In genomic region chr6:143423026-143423425, GRCm38 (mm10) we compare ENCODE assay signal across 18 mouse cellular contexts.
"Had no signal": no experiment of that assay in that cellular context is flagged by ENCODE, and none has a peak within 500 bp of the region (broad histone marks: within the 10 kb centered on the region; RNA-seq: fewer than 3 reads in every experiment).

No protein-coding gene starts in this region.

- H3K36me3 ChIP-seq: midbrain, embryonic 10.5 days; midbrain, embryonic 12.5 days; neural tube, embryonic 13.5 days; neural tube, embryonic 15.5 days; stomach, embryonic 15.5 days had no signal

- H3K9ac ChIP-seq: lung, embryonic 14.5 days; midbrain, embryonic 12.5 days; neural tube, embryonic 13.5 days; neural tube, embryonic 15.5 days; stomach, embryonic 15.5 days had no signal

- H3K4me2 ChIP-seq: lung, embryonic 14.5 days; midbrain, embryonic 12.5 days; neural tube, embryonic 13.5 days; neural tube, embryonic 15.5 days; stomach, embryonic 15.5 days had no signal

- H3K27me3 ChIP-seq: midbrain, embryonic 12.5 days; neural tube, embryonic 13.5 days; neural tube, embryonic 15.5 days; stomach, embryonic 15.5 days had no signal

- DNase-seq: lung, embryonic 14.5 days; lung, postnatal 10 days; lung, postnatal 4 days; midbrain, embryonic 14.5 days; retina, postnatal 1 day; right cerebral cortex, adult 18-20 months; right cerebral cortex, postnatal 25 days; thymus, adult 2 months; thymus, postnatal 25 days; thymus, postnatal 4 days had no signal

- H3K4me3 ChIP-seq: midbrain, embryonic 10.5 days; midbrain, embryonic 12.5 days; myocyte; neural tube, embryonic 13.5 days; neural tube, embryonic 15.5 days; stomach, embryonic 15.5 days had no signal

- H3K4me1 ChIP-seq: midbrain, embryonic 12.5 days; neural tube, embryonic 13.5 days had no signal

- ATAC-seq: midbrain, embryonic 16.5 days had no signal

- H3K27ac ChIP-seq: midbrain, embryonic 10.5 days; midbrain, embryonic 12.5 days; neural tube, embryonic 13.5 days; neural tube, embryonic 15.5 days; stomach, embryonic 15.5 days; stomach, postnatal 0 days had no signal

- H3K9me3 ChIP-seq: midbrain, embryonic 10.5 days; midbrain, embryonic 12.5 days; neural tube, embryonic 13.5 days; neural tube, embryonic 15.5 days; stomach, embryonic 15.5 days had no signal
